Comparison of ENCODE assay signal across 30 mouse cellular contexts in genomic region chr8:45014498-45015067, GRCm38 (mm10). TPM values are rescaled to one million over a fixed set of nuclear protein-coding genes. Genes with fewer than 3 reads are reported as not detected.
DNase-seq lines count a peak whose midpoint lies in the region; ATAC-seq lines count a peak whose summit lies in the region.
"Had no signal": no experiment of that assay in that cellular context is flagged by ENCODE, and none has a peak within 500 bp of the region (broad histone marks: within the 10 kb centered on the region; RNA-seq: fewer than 3 reads in every experiment).

No protein-coding gene starts in this region.

- no peak overlapping the region for H3K4me2 ChIP-seq in kidney, embryonic 15.5 days
- H3K4me2 ChIP-seq in kidney, embryonic 14.5 days (replicated peaks; ENCODE audit: low read depth, low read length), result no peak overlapping the region
- H3K4me2 ChIP-seq in midbrain, embryonic 15.5 days, result no peak overlapping the region
- H3K4me2 ChIP-seq in midbrain, embryonic 14.5 days (ENCODE audit: low read length), result no peak overlapping the region
- H3K4me2 ChIP-seq: forebrain, embryonic 15.5 days; heart, embryonic 13.5 days; liver, embryonic 15.5 days; neural tube, embryonic 13.5 days had no signal

- peaks cover 87% of the 10 kb centered on the region for H3K36me3 ChIP-seq in kidney, embryonic 15.5 days
- peaks cover 77% of the 10 kb centered on the region for H3K36me3 ChIP-seq in kidney, embryonic 14.5 days (ENCODE audit: control insufficient read depth, insufficient read depth, low read length)
- H3K36me3 ChIP-seq in midbrain, embryonic 15.5 days (replicated peaks), result peaks cover 7% of the 10 kb centered on the region; the same call in 1 of the 2 replicates
- peaks cover 25% of the 10 kb centered on the region for H3K36me3 ChIP-seq in midbrain, embryonic 14.5 days (ENCODE audit: control insufficient read depth, insufficient read depth, low read length)

- intact Hi-C loops in heart, postnatal 10 days (cut with DNase I), result no loop called here

- peak; percentile 50 for ATAC-seq in kidney, embryonic 15.5 days (replicated peaks; ENCODE audit: low FRiP score)
- no peak for ATAC-seq in kidney, embryonic 14.5 days (ENCODE audit: low FRiP score, low TSS enrichment)
- 0 out of 2 replicates have a peak, but pooled peaks have one; percentile 29 for ATAC-seq in midbrain, embryonic 15.5 days (replicated peaks)
- ATAC-seq in midbrain, embryonic 14.5 days (ENCODE audit: low FRiP score, low TSS enrichment), result no peak; the same call in 1 of the 2 replicates
- ATAC-seq: forebrain, embryonic 15.5 days; inflammation-experienced regulatory T-cells, adult 6 months; midbrain, embryonic 16.5 days had no signal

- no peaks in the 10 kb centered on the region for H3K27me3 ChIP-seq in kidney, embryonic 15.5 days
- H3K27me3 ChIP-seq in kidney, embryonic 14.5 days (ENCODE audit: control insufficient read depth, insufficient read depth, low read length), result no peaks in the 10 kb centered on the region
- no peaks in the 10 kb centered on the region for H3K27me3 ChIP-seq in midbrain, embryonic 15.5 days (replicated peaks)
- H3K27me3 ChIP-seq in midbrain, embryonic 14.5 days (ENCODE audit: control insufficient read depth, insufficient read depth, low read length), result no peaks in the 10 kb centered on the region
- H3K27me3 ChIP-seq: forebrain, embryonic 15.5 days; heart, embryonic 13.5 days; liver, embryonic 15.5 days; neural tube, embryonic 13.5 days had no signal

- H3K9me3 ChIP-seq in kidney, embryonic 15.5 days (replicated peaks), result no peaks in the 10 kb centered on the region
- no peaks in the 10 kb centered on the region for H3K9me3 ChIP-seq in kidney, embryonic 14.5 days (ENCODE audit: control insufficient read depth, low read length)
- H3K9me3 ChIP-seq in midbrain, embryonic 15.5 days, result no peaks in the 10 kb centered on the region
- no peaks in the 10 kb centered on the region for H3K9me3 ChIP-seq in midbrain, embryonic 14.5 days (ENCODE audit: control insufficient read depth, low read length)
- H3K9me3 ChIP-seq: forebrain, embryonic 15.5 days; heart, embryonic 13.5 days; limb, embryonic 10.5 days; liver, embryonic 15.5 days had no signal

- no peak overlapping the region for H3K4me3 ChIP-seq in kidney, embryonic 15.5 days (replicated peaks)
- H3K4me3 ChIP-seq in kidney, embryonic 14.5 days (ENCODE audit: low read length), result no peak overlapping the region
- no peak overlapping the region for H3K4me3 ChIP-seq in midbrain, embryonic 15.5 days
- no peak overlapping the region for H3K4me3 ChIP-seq in midbrain, embryonic 14.5 days (replicated peaks; ENCODE audit: low read depth, low read length)
- H3K4me3 ChIP-seq: forebrain, embryonic 15.5 days; heart, embryonic 13.5 days; layer of hippocampus, adult 2 months; limb, embryonic 10.5 days; liver, embryonic 15.5 days; myocyte; neural tube, embryonic 13.5 days had no signal

- no peak overlapping the region for H3K9ac ChIP-seq in kidney, embryonic 15.5 days
- no peak overlapping the region for H3K9ac ChIP-seq in kidney, embryonic 14.5 days (ENCODE audit: low read depth, low read length)
- H3K9ac ChIP-seq in midbrain, embryonic 15.5 days, result no peak overlapping the region
- no peak overlapping the region for H3K9ac ChIP-seq in midbrain, embryonic 14.5 days (replicated peaks; ENCODE audit: low read length)
- H3K9ac ChIP-seq: forebrain, embryonic 15.5 days; heart, embryonic 13.5 days; liver, embryonic 15.5 days; neural tube, embryonic 13.5 days had no signal

- peaks cover 34% of the 10 kb centered on the region for H3K4me1 ChIP-seq in kidney, embryonic 15.5 days
- H3K4me1 ChIP-seq in kidney, embryonic 14.5 days (ENCODE audit: control insufficient read depth, insufficient read depth, low read length), result peaks cover 7% of the 10 kb centered on the region
- no peaks in the 10 kb centered on the region for H3K4me1 ChIP-seq in midbrain, embryonic 15.5 days
- no peaks in the 10 kb centered on the region for H3K4me1 ChIP-seq in midbrain, embryonic 14.5 days (ENCODE audit: control insufficient read depth, insufficient read depth, low read length)
- H3K4me1 ChIP-seq: forebrain, embryonic 15.5 days; limb, embryonic 10.5 days; liver, embryonic 15.5 days; neural tube, embryonic 13.5 days had no signal

- H3K27ac ChIP-seq in kidney, embryonic 15.5 days, result peak overlapping the region; percentile 58; the same call in 1 of the 2 replicates
- H3K27ac ChIP-seq in kidney, embryonic 14.5 days (ENCODE audit: low read depth, low read length), result no peak overlapping the region
- no peak overlapping the region for H3K27ac ChIP-seq in midbrain, embryonic 15.5 days
- no peak overlapping the region for H3K27ac ChIP-seq in midbrain, embryonic 14.5 days (replicated peaks; ENCODE audit: low read depth, low read length)
- H3K27ac ChIP-seq: forebrain, embryonic 15.5 days; heart, embryonic 13.5 days; layer of hippocampus, adult 2 months; limb, embryonic 10.5 days; liver, embryonic 15.5 days; neural tube, embryonic 13.5 days had no signal

- peak; percentile 79 for DNase-seq in heart, adult 11 months
- DNase-seq in heart, postnatal 10 days, result no peak
- no peak for DNase-seq in midbrain, embryonic 14.5 days
- DNase-seq in cerebellum, adult 18-20 months, result no peak
- DNase-seq: adrenal gland, postnatal 25 days; cerebellum, adult 9-10 months; gastrocnemius, postnatal 10 days; heart, postnatal 4 days; liver; lung, postnatal 10 days; retina, postnatal 1 day; right cerebral cortex, postnatal 25 days; spleen, adult 18-20 months; thymus, postnatal 36 days had no signal

- 73% methylated on average over 11 of the region's 11 CpGs for WGBS in kidney, embryonic 15.5 days
- 81% methylated on average over 11 of the region's 11 CpGs for WGBS in kidney, embryonic 14.5 days
- 93% methylated on average over 11 of the region's 11 CpGs for WGBS in midbrain, embryonic 15.5 days
- WGBS in midbrain, embryonic 14.5 days, result 93% methylated on average over 11 of the region's 11 CpGs

RNA-seq across cellular contexts. Expression of gene Mtnr1a, which starts 54.4 kb away (rescaled TPM):
- not detected for total RNA-seq in heart, postnatal 10 days (2021)
- polyA plus RNA-seq in kidney, embryonic 15.5 days (2015; fragmentation: Nextera tagmentation; extraction: Ambion mirVana), result 0.26 and 0.31 TPM in 2 replicates
- polyA plus RNA-seq in kidney, embryonic 14.5 days (2014; fragmentation: Nextera tagmentation; extraction: Ambion mirVana), result not detected in 2 replicates
- polyA plus RNA-seq in midbrain, embryonic 15.5 days (2015; fragmentation: Nextera tagmentation; extraction: Ambion mirVana), result 0.36 and 0.45 TPM in 2 replicates
- polyA plus RNA-seq in midbrain, embryonic 14.5 days (2014; fragmentation: Nextera tagmentation; extraction: Ambion mirVana), result 0.17 and 0.36 TPM in 2 replicates
- total RNA-seq: adrenal gland, postnatal 25 days; common myeloid progenitor, adult 5-6 weeks; gastrocnemius, postnatal 10 days; granulocyte monocyte progenitor cell, adult 5-6 weeks; heart, postnatal 4 days; layer of hippocampus, adult 2 months; layer of hippocampus, postnatal 25 days; megakaryocyte, adult 5-6 weeks had no signal
- polyA plus RNA-seq: forebrain, embryonic 15.5 days; inflammation-experienced regulatory T-cells, adult 6 months; liver, embryonic 15.5 days; myocyte had no signal

Comparison
In these comparisons a context has a peak if more than half of its experiments do, and no peak if none do; other contexts are left out.
1. ATAC-seq: peak in kidney, embryonic 15.5 days (single experiment) and midbrain, embryonic 15.5 days (single experiment); none in kidney, embryonic 14.5 days (single experiment) and midbrain, embryonic 14.5 days (single experiment).